ENCODE assay signal across 24 mouse cellular contexts in the genomic region with DNA sequence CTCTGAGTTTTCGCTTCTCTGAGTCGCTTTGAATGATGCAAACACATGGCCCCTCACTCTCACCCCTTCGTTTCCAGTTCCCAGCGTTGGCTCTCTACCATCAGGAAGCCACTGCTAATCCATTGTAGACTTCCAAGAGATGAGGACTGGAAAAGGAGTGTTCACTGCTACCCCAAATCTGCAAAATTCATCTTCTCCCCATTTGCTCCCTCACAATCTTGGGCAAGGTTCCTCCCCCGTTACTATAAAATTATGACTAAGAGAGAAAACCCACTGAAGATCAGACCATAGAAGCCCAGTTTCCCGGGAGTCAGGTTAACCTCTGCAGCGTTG. TPM values are rescaled to one million over a fixed set of nuclear protein-coding genes. Genes with fewer than 3 reads are reported as not detected.
DNase-seq lines count a peak whose midpoint lies in the region; ATAC-seq lines count a peak whose summit lies in the region.
"Had no signal": no experiment of that assay in that cellular context is flagged by ENCODE, and none has a peak within 500 bp of the region (broad histone marks: within the 10 kb centered on the region; RNA-seq: fewer than 3 reads in every experiment).

No protein-coding gene starts in this region.

- peaks cover 59% of the 10 kb centered on the region for H3K4me1 ChIP-seq in hindbrain, embryonic 10.5 days (replicated peaks)
- H3K4me1 ChIP-seq in hindbrain, embryonic 16.5 days (ENCODE audit: control insufficient read depth, insufficient read depth, low read depth, low read length), result peaks cover 10% of the 10 kb centered on the region
- 0 out of 2 replicates have a peak, but pooled peaks cover 9% of the 10 kb centered on the region for H3K4me1 ChIP-seq in limb, embryonic 11.5 days (ENCODE audit: control insufficient read depth, insufficient read depth, low read length)
- peaks cover 25% of the 10 kb centered on the region for H3K4me1 ChIP-seq in limb, embryonic 10.5 days
- H3K4me1 ChIP-seq in midbrain, embryonic 13.5 days (replicated peaks), result peaks cover 30% of the 10 kb centered on the region
- peaks cover 15% of the 10 kb centered on the region for H3K4me1 ChIP-seq in midbrain, embryonic 15.5 days

- ATAC-seq in hindbrain, embryonic 16.5 days, result no peak
- ATAC-seq in limb, embryonic 11.5 days (ENCODE audit: insufficient number of reproducible peaks, low FRiP score, low TSS enrichment, low read depth), result no peak
- ATAC-seq in midbrain, embryonic 13.5 days, result no peak
- no peak for ATAC-seq in midbrain, embryonic 15.5 days (replicated peaks)
- ATAC-seq: CD4-positive, CD25-positive, alpha-beta regulatory T cell, adult 4 months; forebrain, embryonic 13.5 days; forebrain, embryonic 16.5 days; inflammation-experienced regulatory T-cells, adult 6 months had no signal

- under 1% methylated on average over 7 of the region's 7 CpGs for WGBS in hindbrain, embryonic 10.5 days
- 4% methylated on average over 7 of the region's 7 CpGs for WGBS in hindbrain, embryonic 16.5 days
- WGBS in limb, embryonic 11.5 days, result under 1% methylated on average over 7 of the region's 7 CpGs
- 3% methylated on average over 7 of the region's 7 CpGs for WGBS in limb, embryonic 10.5 days
- WGBS in midbrain, embryonic 13.5 days, result 3% methylated on average over 7 of the region's 7 CpGs
- WGBS in midbrain, embryonic 15.5 days, result 4% methylated on average over 7 of the region's 7 CpGs

- H3K36me3 ChIP-seq in hindbrain, embryonic 10.5 days, result no peaks in the 10 kb centered on the region
- no peaks in the 10 kb centered on the region for H3K36me3 ChIP-seq in hindbrain, embryonic 16.5 days (ENCODE audit: control insufficient read depth, insufficient read depth, low read length)
- H3K36me3 ChIP-seq in limb, embryonic 11.5 days (ENCODE audit: control insufficient read depth, insufficient read depth, low read length), result no peaks in the 10 kb centered on the region
- H3K36me3 ChIP-seq in limb, embryonic 10.5 days, result no peaks in the 10 kb centered on the region
- no peaks in the 10 kb centered on the region for H3K36me3 ChIP-seq in midbrain, embryonic 13.5 days
- H3K36me3 ChIP-seq in midbrain, embryonic 15.5 days (replicated peaks), result no peaks in the 10 kb centered on the region
- H3K36me3 ChIP-seq: forebrain, embryonic 10.5 days; heart, embryonic 12.5 days; heart, embryonic 15.5 days; hindbrain, embryonic 15.5 days had no signal

- peak overlapping the region; percentile 26; the same call in 1 of the 2 replicates for H3K4me3 ChIP-seq in hindbrain, embryonic 10.5 days
- no peak overlapping the region for H3K4me3 ChIP-seq in hindbrain, embryonic 16.5 days (ENCODE audit: low read length)
- H3K4me3 ChIP-seq in limb, embryonic 11.5 days (ENCODE audit: low read depth, low read length), result no peak overlapping the region
- H3K4me3 ChIP-seq in limb, embryonic 10.5 days, result no peak overlapping the region
- 0 out of 2 replicates have a peak overlapping the region, but pooled peaks have one; percentile 2 for H3K4me3 ChIP-seq in midbrain, embryonic 13.5 days (replicated peaks)
- H3K4me3 ChIP-seq in midbrain, embryonic 15.5 days, result no peak overlapping the region
- H3K4me3 ChIP-seq: forebrain, embryonic 10.5 days; forebrain, embryonic 13.5 days; heart, embryonic 12.5 days; heart, embryonic 15.5 days; hindbrain, embryonic 15.5 days had no signal

- H3K27ac ChIP-seq in hindbrain, embryonic 10.5 days, result no peak overlapping the region
- H3K27ac ChIP-seq in hindbrain, embryonic 16.5 days (ENCODE audit: low read depth, low read length), result no peak overlapping the region
- no peak overlapping the region for H3K27ac ChIP-seq in limb, embryonic 11.5 days (replicated peaks; ENCODE audit: low read depth, low read length)
- no peak overlapping the region for H3K27ac ChIP-seq in limb, embryonic 10.5 days
- no peak overlapping the region for H3K27ac ChIP-seq in midbrain, embryonic 13.5 days
- no peak overlapping the region for H3K27ac ChIP-seq in midbrain, embryonic 15.5 days
- H3K27ac ChIP-seq: forebrain, embryonic 10.5 days; forebrain, embryonic 13.5 days; heart, embryonic 15.5 days; hindbrain, embryonic 15.5 days had no signal

- peaks cover 100% of the 10 kb centered on the region for H3K27me3 ChIP-seq in hindbrain, embryonic 10.5 days (ENCODE audit: insufficient read depth, poor library complexity, severe bottlenecking)
- H3K27me3 ChIP-seq in hindbrain, embryonic 16.5 days (replicated peaks; ENCODE audit: control insufficient read depth, insufficient read depth, low read length), result peaks cover 51% of the 10 kb centered on the region
- H3K27me3 ChIP-seq in limb, embryonic 11.5 days (ENCODE audit: control insufficient read depth, insufficient read depth, low read length), result peaks cover 89% of the 10 kb centered on the region
- H3K27me3 ChIP-seq in limb, embryonic 10.5 days (ENCODE audit: low read depth, poor library complexity, severe bottlenecking), result peaks cover 100% of the 10 kb centered on the region
- peaks cover 95% of the 10 kb centered on the region for H3K27me3 ChIP-seq in midbrain, embryonic 13.5 days
- H3K27me3 ChIP-seq in midbrain, embryonic 15.5 days (replicated peaks), result peaks cover 79% of the 10 kb centered on the region

- H3K9ac ChIP-seq in hindbrain, embryonic 16.5 days (ENCODE audit: low read depth, low read length), result no peak overlapping the region
- H3K9ac ChIP-seq in limb, embryonic 11.5 days (ENCODE audit: low read length), result no peak overlapping the region
- H3K9ac ChIP-seq in midbrain, embryonic 13.5 days (replicated peaks), result no peak overlapping the region
- no peak overlapping the region for H3K9ac ChIP-seq in midbrain, embryonic 15.5 days
- H3K9ac ChIP-seq: forebrain, embryonic 13.5 days; heart, embryonic 12.5 days; heart, embryonic 15.5 days; hindbrain, embryonic 15.5 days had no signal

- no peak for DNase-seq in hindbrain, embryonic 10.5 days (ENCODE audit: low spot score)
- DNase-seq in limb, embryonic 11.5 days (ENCODE audit: low spot score), result peak; percentile 52
- DNase-seq in limb, embryonic 10.5 days (ENCODE audit: low spot score), result no peak
- DNase-seq: adrenal gland, adult 2 months; adrenal gland, postnatal 14 days; cerebellum, adult 11 months; cerebellum, adult 2 months; cerebellum, adult 9-11 months; cerebellum, postnatal 25 days; gastrocnemius, postnatal 10 days; gastrocnemius, postnatal 36 days; heart, postnatal 10 days; heart, postnatal 36 days had no signal

- no peaks in the 10 kb centered on the region for H3K9me3 ChIP-seq in hindbrain, embryonic 10.5 days
- H3K9me3 ChIP-seq in hindbrain, embryonic 16.5 days (ENCODE audit: control insufficient read depth, low read length), result no peaks in the 10 kb centered on the region
- H3K9me3 ChIP-seq in limb, embryonic 11.5 days (ENCODE audit: control insufficient read depth, low read length), result no peaks in the 10 kb centered on the region
- H3K9me3 ChIP-seq in limb, embryonic 10.5 days (replicated peaks), result no peaks in the 10 kb centered on the region
- H3K9me3 ChIP-seq in midbrain, embryonic 13.5 days, result no peaks in the 10 kb centered on the region
- H3K9me3 ChIP-seq in midbrain, embryonic 15.5 days, result no peaks in the 10 kb centered on the region
- H3K9me3 ChIP-seq: forebrain, embryonic 10.5 days; forebrain, embryonic 13.5 days; heart, embryonic 12.5 days; heart, embryonic 15.5 days; hindbrain, embryonic 15.5 days had no signal

- H3K4me2 ChIP-seq in hindbrain, embryonic 16.5 days (ENCODE audit: low read length), result no peak overlapping the region
- no peak overlapping the region for H3K4me2 ChIP-seq in limb, embryonic 11.5 days (ENCODE audit: low read depth, severe bottlenecking)
- no peak overlapping the region for H3K4me2 ChIP-seq in midbrain, embryonic 13.5 days (replicated peaks)
- no peak overlapping the region for H3K4me2 ChIP-seq in midbrain, embryonic 15.5 days
- H3K4me2 ChIP-seq: forebrain, embryonic 13.5 days; heart, embryonic 12.5 days; heart, embryonic 15.5 days; hindbrain, embryonic 15.5 days had no signal

RNA-seq across cellular contexts. Expression of gene Onecut1, which starts 4.2 kb away (rescaled TPM):
- polyA plus RNA-seq in hindbrain, embryonic 10.5 days (2016; fragmentation: Nextera tagmentation; extraction: Ambion mirVana), result 10.8 and 12.2 TPM in 2 replicates
- polyA plus RNA-seq in hindbrain, embryonic 16.5 days (2015; fragmentation: Nextera tagmentation; extraction: Ambion mirVana), result 3.4 and 4.6 TPM in 2 replicates
- polyA plus RNA-seq in limb, embryonic 11.5 days (2014; fragmentation: Nextera tagmentation; extraction: Ambion mirVana), result 0.09 TPM in 1 of 2 replicates, not detected in the other
- 0.08 TPM in 1 of 2 replicates, not detected in the other for polyA plus RNA-seq in limb, embryonic 10.5 days (2016; fragmentation: Nextera tagmentation; extraction: Ambion mirVana)
- 10.4 and 10.7 TPM in 2 replicates for polyA plus RNA-seq in midbrain, embryonic 13.5 days (2015; fragmentation: Nextera tagmentation; extraction: Ambion mirVana)
- 7.0 and 8.2 TPM in 2 replicates for polyA plus RNA-seq in midbrain, embryonic 15.5 days (2015; fragmentation: Nextera tagmentation; extraction: Ambion mirVana)
- polyA plus RNA-seq: CD4-positive, CD25-positive, alpha-beta regulatory T cell, adult 4 months; heart, embryonic 15.5 days; inflammation-experienced regulatory T-cells, adult 6 months had no signal

Comparison
In these comparisons a context has a peak if more than half of its experiments do, and no peak if none do; other contexts are left out.
1. H3K4me3 ChIP-seq: peak in hindbrain, embryonic 10.5 days (single experiment) and midbrain, embryonic 13.5 days (single experiment); none in hindbrain, embryonic 16.5 days (single experiment), limb, embryonic 11.5 days (single experiment), limb, embryonic 10.5 days (single experiment) and midbrain, embryonic 15.5 days (single experiment).